Mouse (Mus musculus) thymus, postnatal 36 days (tissue): ENCODE measurements around the gene Hspb11.

Experiments used
- DNase-seq, 2 experiments: peaks; one replicate each; pipeline ENCODE4 v3.0.0; 2022; ENCODE audit warnings: mixed read lengths in 2 of 2

Hspb11 gene

GRCm38 (mm10) chr4:107314479-107314805, 61.0 kb downstream of the Hspb11 start:
- DNase-seq: no peak

- DNase-seq: no peak
These were observed 65.3 kb downstream of the Hspb11 start for GRCm38 (mm10) chr4:107318646-107319045.

- DNase-seq: no peak
These were observed 67.6 kb downstream of the Hspb11 start for GRCm38 (mm10) chr4:107321041-107321440.

DNA sequence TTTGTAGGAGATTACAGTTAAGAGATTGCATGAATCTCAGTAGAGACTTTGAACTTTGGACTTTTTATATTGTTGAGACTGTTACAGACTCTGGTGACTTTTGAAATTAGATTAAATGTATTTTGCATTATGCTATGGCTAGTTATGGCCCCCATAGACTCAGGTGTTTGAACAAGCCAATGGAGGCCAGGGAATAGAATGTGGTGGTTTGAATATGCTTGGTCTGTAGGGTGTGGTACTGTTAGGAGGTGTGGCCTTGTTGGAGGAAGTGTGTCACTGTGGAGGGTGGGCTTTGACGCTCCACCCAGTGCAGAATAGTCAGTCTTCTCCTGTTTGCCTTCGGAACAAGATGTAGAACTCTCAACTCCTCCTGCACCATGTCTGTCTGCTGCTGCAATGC, 69.7 kb downstream of the Hspb11 start:
- DNase-seq: no peak

DNA sequence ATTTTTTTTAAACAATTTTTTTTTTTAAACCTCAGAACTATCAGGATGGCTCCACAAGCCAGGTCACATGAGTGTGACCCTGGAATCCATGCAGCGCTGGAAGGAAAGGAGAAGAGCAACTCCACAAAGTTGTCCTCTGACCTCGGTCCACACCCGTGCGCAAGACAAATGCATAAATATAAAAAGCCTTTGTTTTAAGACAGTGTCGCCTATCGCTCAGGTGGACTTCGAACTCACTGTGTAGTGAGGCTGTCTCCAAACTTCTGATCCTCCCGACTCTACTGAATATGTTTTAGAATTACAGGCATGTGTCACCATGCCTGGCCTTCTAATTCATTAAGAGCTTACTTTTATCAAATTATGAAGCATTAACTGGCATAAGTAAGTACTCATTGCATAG, 75.1 kb downstream of the Hspb11 start:
- DNase-seq: no peak
